Mouse (Mus musculus): Measurements from ENCODE around the gene Olfr657. TPM values are rescaled to one million over a fixed set of nuclear protein-coding genes. Genes with fewer than 3 reads are reported as not detected.

Gene Olfr657
- not detected in 2 replicates for polyA plus RNA-seq (2014; fragmentation: Nextera tagmentation; extraction: Ambion mirVana)

DNA sequence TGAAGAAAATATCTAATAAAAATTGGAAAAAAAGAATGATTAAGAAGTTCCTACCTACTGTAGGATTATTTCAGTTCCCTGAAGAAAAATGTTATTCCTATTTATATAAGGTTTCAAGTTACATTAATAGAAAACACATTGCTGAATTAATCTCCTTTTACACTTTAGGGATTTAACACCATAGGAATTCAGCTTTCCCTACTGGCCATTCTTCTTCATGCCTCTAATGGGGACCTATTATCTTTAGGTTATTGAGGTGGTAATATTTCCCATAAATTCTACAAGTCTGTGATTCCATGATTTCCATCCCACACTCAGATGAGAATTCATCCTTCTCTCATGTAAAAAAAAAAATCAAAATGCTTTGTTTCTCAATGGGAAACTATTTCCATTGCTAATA, at the start of gene Olfr657:
Olfr657 (plus strand) TSS at position 301 of the 400 bp plus-strand sequence.
- H3K9me3 ChIP-seq (ENCODE audit: control insufficient read depth, low read length) = no peaks in the 10 kb centered on the region
- no peak for ATAC-seq (ENCODE audit: low FRiP score)
- no peaks in the 10 kb centered on the region for H3K4me1 ChIP-seq (ENCODE audit: control insufficient read depth, insufficient read depth, low read length)
- H3K4me3 ChIP-seq (ENCODE audit: low read depth, low read length) = no peak within 1 kb of the TSS
- H3K9ac ChIP-seq (ENCODE audit: low read length) = no peak within 1 kb of the TSS
- H3K27ac ChIP-seq (ENCODE audit: low read depth, low read length) = no peak within 1 kb of the TSS
- no peaks in the 10 kb centered on the region for H3K36me3 ChIP-seq (ENCODE audit: control insufficient read depth, insufficient read depth, low read length)
- DNase-seq (ENCODE audit: low spot score, missing footprints) = no peak
- no peaks in the 10 kb centered on the region for H3K27me3 ChIP-seq (ENCODE audit: control insufficient read depth, insufficient read depth, low read length)
- no peak within 1 kb of the TSS for H3K4me2 ChIP-seq

DNA sequence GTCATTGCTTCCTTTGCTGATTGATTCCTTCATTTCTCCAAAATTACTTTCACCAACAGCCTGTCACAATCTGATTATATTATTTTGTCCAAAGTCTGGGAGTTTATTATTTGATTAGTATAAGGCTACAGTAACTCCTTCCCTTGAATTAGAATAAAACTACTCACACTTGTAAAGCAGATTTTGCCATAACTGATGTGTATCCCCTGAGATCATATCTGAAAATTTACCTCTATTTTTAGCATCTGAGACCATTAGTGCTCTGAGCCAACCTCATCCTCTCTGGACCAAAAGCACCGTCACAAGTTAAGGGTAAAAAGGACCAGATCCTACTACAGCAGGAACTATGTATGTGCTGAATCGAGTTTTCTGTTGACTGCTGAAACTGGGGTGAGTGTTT, 47.6 kb upstream of the Olfr657 start, which contains the start of gene Olfr653:
Olfr653 (plus strand) TSS at position 301 of the 400 bp plus-strand sequence.
- H3K27ac ChIP-seq (ENCODE audit: low read depth, low read length) = no peak within 1 kb of the TSS
- 78% methylated on average over 2 of the region's 2 CpGs for WGBS
- H3K27me3 ChIP-seq (ENCODE audit: control insufficient read depth, insufficient read depth, low read length) = no peaks in the 10 kb centered on the region

DNA sequence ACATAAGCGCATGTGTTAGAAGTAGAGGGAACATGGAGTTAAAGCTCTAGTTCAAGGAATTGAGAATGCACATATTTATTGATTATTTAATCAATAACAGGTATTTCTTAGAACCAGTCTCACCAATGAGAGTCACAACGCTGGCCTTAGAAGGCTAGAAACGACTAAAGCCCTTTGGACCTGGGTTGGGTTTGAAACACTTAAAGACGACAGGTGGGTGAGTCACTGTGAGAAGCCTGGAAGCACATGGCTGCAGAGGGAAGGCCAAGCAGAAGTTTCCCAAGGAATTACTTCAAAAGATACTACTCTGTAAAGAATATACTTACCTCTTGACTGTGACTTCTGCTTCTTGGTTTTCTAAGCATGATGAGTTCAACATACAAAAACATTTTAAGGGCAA, 43.7 kb upstream of the Olfr657 start:
- WGBS = 92% methylated on average over 4 of the region's 4 CpGs
- DNase-seq (ENCODE audit: low spot score, missing footprints) = no peak
- Histone ChIP-seq H3K9me3 (ENCODE audit: control insufficient read depth, low read length) (no peaks in the 10 kb centered on the region), H3K4me3 (ENCODE audit: low read depth, low read length) (no peak overlapping the region), H3K36me3 (ENCODE audit: control insufficient read depth, insufficient read depth, low read length) (no peaks in the 10 kb centered on the region), H3K4me2 (no peak overlapping the region), H3K9ac (ENCODE audit: low read length) (no peak overlapping the region), H3K4me1 (ENCODE audit: control insufficient read depth, insufficient read depth, low read length) (no peaks in the 10 kb centered on the region), H3K27me3 (ENCODE audit: control insufficient read depth, insufficient read depth, low read length) (no peaks in the 10 kb centered on the region), H3K27ac (ENCODE audit: low read depth, low read length) (no peak overlapping the region)
- ATAC-seq (ENCODE audit: low FRiP score) = no peak

More for the DNA sequence above, 47.6 kb upstream of the Olfr657 start, which contains the start of gene Olfr653:
- Histone ChIP-seq H3K9ac (ENCODE audit: low read length) (no peak within 1 kb of the TSS), H3K36me3 (ENCODE audit: control insufficient read depth, insufficient read depth, low read length) (no peaks in the 10 kb centered on the region), H3K4me3 (ENCODE audit: low read depth, low read length) (no peak within 1 kb of the TSS), H3K4me1 (ENCODE audit: control insufficient read depth, insufficient read depth, low read length) (no peaks in the 10 kb centered on the region), H3K9me3 (ENCODE audit: control insufficient read depth, low read length) (no peaks in the 10 kb centered on the region), H3K4me2 (no peak within 1 kb of the TSS)
- ATAC-seq (ENCODE audit: low FRiP score) = no peak
- DNase-seq (ENCODE audit: low spot score, missing footprints) = no peak

DNA sequence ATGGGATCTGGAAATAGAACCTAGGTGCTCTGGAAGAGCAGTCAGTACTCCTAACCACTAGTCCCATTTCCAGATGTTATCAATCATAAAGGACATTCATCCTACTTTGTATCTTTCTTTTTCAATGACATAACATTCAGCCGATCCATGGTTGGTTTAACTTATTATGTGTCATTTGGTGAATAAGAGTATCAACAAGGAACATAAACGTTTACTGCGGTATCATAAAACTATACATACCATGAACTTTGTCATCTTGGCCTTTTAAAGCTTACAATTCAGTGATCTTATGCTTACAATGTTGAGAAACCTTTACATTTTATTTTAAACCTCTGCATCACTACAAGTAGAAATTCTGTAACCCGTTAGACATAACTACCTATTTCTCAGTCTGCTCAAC, 43.2 kb upstream of the Olfr657 start:
- Histone ChIP-seq H3K4me1 (ENCODE audit: control insufficient read depth, insufficient read depth, low read length) (no peaks in the 10 kb centered on the region), H3K9ac (ENCODE audit: low read length) (no peak overlapping the region), H3K27me3 (ENCODE audit: control insufficient read depth, insufficient read depth, low read length) (no peaks in the 10 kb centered on the region), H3K9me3 (ENCODE audit: control insufficient read depth, low read length) (no peaks in the 10 kb centered on the region), H3K36me3 (ENCODE audit: control insufficient read depth, insufficient read depth, low read length) (no peaks in the 10 kb centered on the region), H3K4me2 (no peak overlapping the region), H3K4me3 (ENCODE audit: low read depth, low read length) (no peak overlapping the region), H3K27ac (ENCODE audit: low read depth, low read length) (no peak overlapping the region)
- DNase-seq (ENCODE audit: low spot score, missing footprints) (no peak), ATAC-seq (ENCODE audit: low FRiP score) (no peak)
- WGBS = 88% methylated on average over 4 of the region's 4 CpGs

DNA sequence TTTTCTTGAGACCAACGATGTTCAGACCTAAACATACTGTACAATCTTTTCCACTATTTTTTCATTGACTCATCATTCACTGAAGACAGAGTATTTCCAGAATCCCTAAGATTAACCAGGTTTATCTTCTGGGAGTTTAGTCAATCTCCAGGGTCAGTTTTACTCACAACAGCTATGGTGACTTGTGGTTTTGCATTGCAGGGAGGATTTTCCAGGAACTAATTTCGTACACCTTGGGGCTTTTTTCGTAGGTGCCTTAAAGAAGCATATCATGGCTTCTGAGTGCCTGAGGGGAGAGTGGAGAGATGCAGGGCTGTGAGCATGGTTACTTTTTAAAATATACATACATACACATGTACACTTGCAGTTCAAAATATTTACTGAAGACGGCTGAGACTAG, 37.9 kb upstream of the Olfr657 start, which contains the start of gene Olfr654:
Olfr654 (plus strand) TSS at position 301 of the 400 bp plus-strand sequence.
- Histone ChIP-seq H3K9ac (ENCODE audit: low read length) (no peak within 1 kb of the TSS), H3K4me3 (ENCODE audit: low read depth, low read length) (no peak within 1 kb of the TSS), H3K4me2 (no peak within 1 kb of the TSS), H3K4me1 (ENCODE audit: control insufficient read depth, insufficient read depth, low read length) (no peaks in the 10 kb centered on the region), H3K36me3 (ENCODE audit: control insufficient read depth, insufficient read depth, low read length) (no peaks in the 10 kb centered on the region), H3K27ac (ENCODE audit: low read depth, low read length) (no peak within 1 kb of the TSS), H3K27me3 (ENCODE audit: control insufficient read depth, insufficient read depth, low read length) (no peaks in the 10 kb centered on the region), H3K9me3 (ENCODE audit: control insufficient read depth, low read length) (no peaks in the 10 kb centered on the region)
- ATAC-seq (ENCODE audit: low FRiP score) (no peak), DNase-seq (ENCODE audit: low spot score, missing footprints) (no peak)
- 87% methylated on average over 4 of the region's 4 CpGs for WGBS

DNA sequence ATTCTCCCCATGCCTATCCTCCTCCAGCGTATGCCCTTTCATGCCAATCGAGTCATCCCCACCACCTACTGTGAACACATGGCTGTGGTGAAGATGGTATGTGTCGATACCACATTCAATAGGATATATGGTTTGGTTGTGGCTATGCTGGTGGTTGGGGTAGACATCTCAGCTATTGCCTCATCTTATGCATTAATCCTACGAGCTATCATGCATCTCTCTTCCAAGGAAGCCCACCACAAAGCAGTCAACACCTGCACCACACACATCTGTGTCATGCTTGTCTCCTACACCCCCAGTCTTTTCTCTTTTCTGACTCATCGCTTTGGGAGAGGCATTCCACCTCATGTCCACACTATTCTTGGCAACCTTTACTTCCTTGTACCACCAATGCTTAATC, 36.3 kb upstream of the Olfr657 start:
- DNase-seq (ENCODE audit: low spot score, missing footprints) (no peak), ATAC-seq (ENCODE audit: low FRiP score) (no peak)
- Histone ChIP-seq H3K27me3 (ENCODE audit: control insufficient read depth, insufficient read depth, low read length) (no peaks in the 10 kb centered on the region), H3K4me3 (ENCODE audit: low read depth, low read length) (no peak overlapping the region), H3K9me3 (ENCODE audit: control insufficient read depth, low read length) (no peaks in the 10 kb centered on the region), H3K36me3 (ENCODE audit: control insufficient read depth, insufficient read depth, low read length) (no peaks in the 10 kb centered on the region), H3K4me1 (ENCODE audit: control insufficient read depth, insufficient read depth, low read length) (no peaks in the 10 kb centered on the region), H3K27ac (ENCODE audit: low read depth, low read length) (no peak overlapping the region), H3K9ac (ENCODE audit: low read length) (no peak overlapping the region), H3K4me2 (no peak overlapping the region)
- 87% methylated on average over 5 of the region's 5 CpGs for WGBS

DNA sequence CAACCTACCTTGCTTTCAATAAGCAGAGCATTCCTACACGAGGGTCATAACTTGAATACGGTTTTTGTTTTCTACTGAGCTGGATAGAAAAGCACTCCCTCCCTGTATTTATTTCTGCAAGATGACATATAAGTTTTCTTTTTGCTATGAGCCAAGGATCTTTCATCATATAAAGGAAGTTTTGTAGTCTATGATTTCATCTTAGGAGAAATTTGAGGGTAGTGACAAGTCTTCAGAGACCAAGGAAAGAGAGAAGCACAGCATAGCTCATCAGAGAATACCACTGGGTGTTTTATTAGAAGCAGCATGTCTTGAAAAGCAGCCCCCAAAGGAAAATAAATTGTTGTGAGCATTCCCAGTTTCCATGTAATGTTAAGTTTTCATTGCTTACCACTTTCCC, 22.9 kb upstream of the Olfr657 start, which contains the start of gene Olfr655:
Olfr655 (minus strand) TSS at position 101 of the 400 bp plus-strand sequence.
- no peak within 1 kb of the TSS for H3K9ac ChIP-seq (ENCODE audit: low read length)
- no peaks in the 10 kb centered on the region for H3K27me3 ChIP-seq (ENCODE audit: control insufficient read depth, insufficient read depth, low read length)
- H3K4me3 ChIP-seq (ENCODE audit: low read depth, low read length) = no peak within 1 kb of the TSS
- no peak within 1 kb of the TSS for H3K4me2 ChIP-seq
- H3K36me3 ChIP-seq (ENCODE audit: control insufficient read depth, insufficient read depth, low read length) = no peaks in the 10 kb centered on the region
- H3K9me3 ChIP-seq (ENCODE audit: control insufficient read depth, low read length) = no peaks in the 10 kb centered on the region
- ATAC-seq (ENCODE audit: low FRiP score) = no peak
- 87% methylated on average over 2 of the region's 2 CpGs for WGBS
- DNase-seq (ENCODE audit: low spot score, missing footprints) = no peak
- no peaks in the 10 kb centered on the region for H3K4me1 ChIP-seq (ENCODE audit: control insufficient read depth, insufficient read depth, low read length)
- no peak within 1 kb of the TSS for H3K27ac ChIP-seq (ENCODE audit: low read depth, low read length)

DNA sequence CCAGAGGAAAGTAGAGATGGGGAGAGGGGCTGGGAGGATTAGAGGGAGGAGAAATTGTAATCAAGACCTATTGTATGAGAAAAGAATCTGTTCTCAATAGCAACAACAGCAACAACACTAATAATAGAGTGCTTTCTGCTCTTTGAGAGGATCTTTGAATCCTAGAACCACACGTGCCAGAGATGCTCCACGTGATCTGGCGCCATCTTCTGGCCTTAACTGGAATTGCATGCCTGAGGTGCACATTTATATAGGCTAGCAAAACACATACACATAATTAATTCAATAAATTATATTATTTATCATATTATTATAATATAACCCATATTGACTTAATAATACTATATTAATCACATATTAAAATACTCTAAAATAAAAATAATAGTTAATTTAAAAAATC, 21.4 kb upstream of the Olfr657 start:
- H3K4me2 ChIP-seq = no peak overlapping the region
- no peak for ATAC-seq (ENCODE audit: low FRiP score)
- 3% methylated on average over 3 of the region's 3 CpGs for WGBS

DNA sequence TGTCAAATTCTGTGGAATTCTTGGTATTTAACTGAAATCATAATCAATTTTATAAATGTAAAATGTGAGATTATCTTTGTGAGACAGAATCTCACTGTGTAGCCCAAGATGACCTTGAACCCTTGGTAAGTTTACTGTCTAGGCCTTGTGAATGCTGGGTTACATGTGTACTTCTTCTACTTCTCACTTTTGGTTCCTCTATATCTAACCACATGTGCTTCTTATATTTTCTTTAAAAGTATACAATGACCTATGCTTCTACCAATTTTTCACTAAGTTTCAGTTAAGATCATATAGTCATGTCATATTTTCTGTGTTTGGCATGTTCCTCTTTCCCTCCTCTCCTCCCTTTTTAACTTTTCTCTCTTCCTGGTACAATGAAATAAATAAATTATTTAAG, 19.9 kb upstream of the Olfr657 start:
- H3K4me3 ChIP-seq (ENCODE audit: low read depth, low read length) = no peak overlapping the region
- H3K4me2 ChIP-seq = no peak overlapping the region
- no peak overlapping the region for H3K9ac ChIP-seq (ENCODE audit: low read length)
- no peaks in the 10 kb centered on the region for H3K27me3 ChIP-seq (ENCODE audit: control insufficient read depth, insufficient read depth, low read length)
- no peaks in the 10 kb centered on the region for H3K4me1 ChIP-seq (ENCODE audit: control insufficient read depth, insufficient read depth, low read length)
- no peaks in the 10 kb centered on the region for H3K36me3 ChIP-seq (ENCODE audit: control insufficient read depth, insufficient read depth, low read length)
- no peaks in the 10 kb centered on the region for H3K9me3 ChIP-seq (ENCODE audit: control insufficient read depth, low read length)
- DNase-seq (ENCODE audit: low spot score, missing footprints) = no peak
- no peak for ATAC-seq (ENCODE audit: low FRiP score)
- no peak overlapping the region for H3K27ac ChIP-seq (ENCODE audit: low read depth, low read length)

More for the DNA sequence above, 21.4 kb upstream of the Olfr657 start:
- no peaks in the 10 kb centered on the region for H3K36me3 ChIP-seq (ENCODE audit: control insufficient read depth, insufficient read depth, low read length)
- no peak overlapping the region for H3K9ac ChIP-seq (ENCODE audit: low read length)
- no peaks in the 10 kb centered on the region for H3K4me1 ChIP-seq (ENCODE audit: control insufficient read depth, insufficient read depth, low read length)
- H3K27ac ChIP-seq (ENCODE audit: low read depth, low read length) = no peak overlapping the region
- no peak overlapping the region for H3K4me3 ChIP-seq (ENCODE audit: low read depth, low read length)
- no peaks in the 10 kb centered on the region for H3K9me3 ChIP-seq (ENCODE audit: control insufficient read depth, low read length)
- H3K27me3 ChIP-seq (ENCODE audit: control insufficient read depth, insufficient read depth, low read length) = no peaks in the 10 kb centered on the region
- no peak for DNase-seq (ENCODE audit: low spot score, missing footprints)

All from midbrain, embryonic 11.5 days (tissue).